Mouse (Mus musculus) intestine, embryonic 14.5 days (tissue): Measurements from ENCODE around the gene Psrc1. TPM values are rescaled to one million over a fixed set of nuclear protein-coding genes. Genes with fewer than 3 reads are reported as not detected.

Experiments
- ATAC-seq: fragments of 200-750 bp; cut with Nextera tagmentation; replicated peaks from 2 replicates; pipeline ENCODE4 v1.8.0; 2017; ENCODE audit warnings: low read depth, moderate number of reproducible peaks, moderate TSS enrichment, moderate library complexity; ENCODE audit not compliant: low FRiP score, low TSS enrichment
- DNase-seq: peaks from one replicate; pipeline ENCODE4 v3.0.0-alpha.2; 2018; ENCODE audit warnings: low spot score
- H3K27ac ChIP-seq: fragments of 300-500 bp; sonication (generic); 2 replicates; pipeline ENCODE4 v1.5.1; 2014; ENCODE audit warnings: low read depth, mild to moderate bottlenecking, control low read depth
- H3K27me3 ChIP-seq: fragments of 300-500 bp; sonication (generic); replicated peaks from 2 replicates; pipeline ENCODE4 v1.6.1; 2014; ENCODE audit warnings: low read length, control low read depth; ENCODE audit not compliant: control insufficient read depth, insufficient read depth
- H3K36me3 ChIP-seq: fragments of 300-500 bp; sonication (generic); 2 replicates; pipeline ENCODE4 v1.6.1; 2014; ENCODE audit warnings: low read length, control low read depth; ENCODE audit not compliant: control insufficient read depth, insufficient read depth
- H3K4me1 ChIP-seq: fragments of 300-500 bp; sonication (generic); replicated peaks from 2 replicates; pipeline ENCODE4 v1.6.1; 2014; ENCODE audit warnings: low read length, control low read depth, mixed read lengths; ENCODE audit not compliant: control insufficient read depth, insufficient read depth
- H3K4me2 ChIP-seq: fragments of 300-500 bp; sonication (generic); 2 replicates; pipeline ENCODE4 v1.6.1; 2014; ENCODE audit warnings: low read length
- H3K4me3 ChIP-seq: fragments of 300-500 bp; sonication (generic); 2 replicates; pipeline ENCODE4 v1.5.1; 2014; ENCODE audit warnings: low read depth, low read length, control low read depth, mixed read lengths
- H3K9ac ChIP-seq: fragments of 300-500 bp; sonication (generic); 2 replicates; pipeline ENCODE4 v1.6.1; 2014; ENCODE audit warnings: mild to moderate bottlenecking, low read length
- H3K9me3 ChIP-seq: fragments of 300-500 bp; sonication (generic); 2 replicates; pipeline ENCODE4 v1.6.1; 2016; ENCODE audit warnings: low read length, control low read depth; ENCODE audit not compliant: control insufficient read depth
- WGBS: fragments of 180-500 bp; shearing (Covaris S2); extraction: QIAGEN DNeasy Blood & Tissue Kit; methylation state at CpG from one replicate; pipeline ENCODE4 v1.1.7; 2014; 5-methylcytosine and 5-hydroxymethylcytosine counted together
- polyA plus RNA-seq: library from polyadenylated mRNA; unstranded; fragments of >200 nt; fragmentation: Nextera tagmentation; extraction: Ambion mirVana; gene quantifications from 2 replicates; pipeline ENCODE4 v1.2.1, GENCODE M21; 2014

Gene Psrc1
- polyA plus RNA-seq, 1 experiment from 2014 or later: 35.1 TPM

GRCm38 (mm10) chr3:108378875-108379663, 4.6 kb upstream of the Psrc1 start:
- ATAC-seq (no peak), DNase-seq (no peak)
- H3K36me3 ChIP-seq: no peaks in the 10 kb centered on the region
- peaks cover 19% of the 10 kb centered on the region for H3K4me1 ChIP-seq
- H3K27me3 ChIP-seq: no peaks in the 10 kb centered on the region
- WGBS: 82% methylated on average over 7 of the region's 7 CpGs
- H3K9ac ChIP-seq: no peak overlapping the region
- H3K9me3 ChIP-seq: no peaks in the 10 kb centered on the region
- H3K27ac ChIP-seq: no peak overlapping the region
- no peak overlapping the region for H3K4me3 ChIP-seq
- no peak overlapping the region for H3K4me2 ChIP-seq

- no peaks in the 10 kb centered on the region for H3K36me3 ChIP-seq
- H3K9me3 ChIP-seq: no peaks in the 10 kb centered on the region
- no peak overlapping the region for H3K4me3 ChIP-seq
- WGBS: 80% methylated on average over 6 of the region's 6 CpGs
- no peaks in the 10 kb centered on the region for H3K27me3 ChIP-seq
- no peak for ATAC-seq
- no peak overlapping the region for H3K27ac ChIP-seq
- DNase-seq: no peak
- peaks cover 19% of the 10 kb centered on the region for H3K4me1 ChIP-seq
- H3K4me2 ChIP-seq: no peak overlapping the region
- no peak overlapping the region for H3K9ac ChIP-seq
Observed at GRCm38 (mm10) chr3:108380695-108381094, 2.9 kb upstream of the Psrc1 start.

GRCm38 (mm10) chr3:108381945-108382875, 1.4 kb upstream of the Psrc1 start:
- H3K9me3 ChIP-seq: no peaks in the 10 kb centered on the region
- WGBS: 54% methylated on average over 14 of the region's 14 CpGs
- H3K27me3 ChIP-seq: no peaks in the 10 kb centered on the region
- H3K9ac ChIP-seq: no peak overlapping the region
- peaks cover 19% of the 10 kb centered on the region for H3K4me1 ChIP-seq
- H3K36me3 ChIP-seq: peaks cover 11% of the 10 kb centered on the region; the same call in 1 of the 2 replicates
- ATAC-seq: no peak
- DNase-seq: no peak
- no peak overlapping the region for H3K4me3 ChIP-seq
- peak overlapping the region; percentile 81 for H3K4me2 ChIP-seq
- H3K27ac ChIP-seq: peak overlapping the region; percentile 8; the same call in 1 of the 2 replicates

GRCm38 (mm10) chr3:108384425-108384824, 786 bp downstream of the Psrc1 start:
- H3K9ac ChIP-seq: peak overlapping the region; percentile 46
- peak overlapping the region; percentile 65 for H3K4me3 ChIP-seq
- H3K27ac ChIP-seq: no peak overlapping the region
- peaks cover 24% of the 10 kb centered on the region for H3K4me1 ChIP-seq
- H3K36me3 ChIP-seq: peaks cover 23% of the 10 kb centered on the region
- no peak for DNase-seq
- H3K27me3 ChIP-seq: no peaks in the 10 kb centered on the region
- ATAC-seq: no peak
- 31% methylated on average over 2 of the region's 2 CpGs for WGBS
- peak overlapping the region; percentile 81 for H3K4me2 ChIP-seq
- no peaks in the 10 kb centered on the region for H3K9me3 ChIP-seq

- 88% methylated on average over 10 of the region's 10 CpGs for WGBS
- Histone ChIP-seq H3K36me3 (peaks cover 23% of the 10 kb centered on the region), H3K27ac (no peak overlapping the region), H3K27me3 (no peaks in the 10 kb centered on the region), H3K9me3 (no peaks in the 10 kb centered on the region), H3K4me3 (no peak overlapping the region), H3K4me2 (no peak overlapping the region), H3K4me1 (peaks cover 24% of the 10 kb centered on the region), H3K9ac (no peak overlapping the region)
- ATAC-seq (no peak), DNase-seq (no peak)
Observed at GRCm38 (mm10) chr3:108386186-108386585, 2.5 kb downstream of the Psrc1 start.

GRCm38 (mm10) chr3:108389111-108389545, 5.5 kb downstream of the Psrc1 start:
- Histone ChIP-seq H3K9ac (no peak overlapping the region), H3K9me3 (no peaks in the 10 kb centered on the region), H3K4me2 (peak overlapping the region; percentile 31; the same call in 1 of the 2 replicates), H3K27ac (no peak overlapping the region), H3K36me3 (peaks cover 23% of the 10 kb centered on the region), H3K4me3 (no peak overlapping the region), H3K4me1 (peaks cover 20% of the 10 kb centered on the region), H3K27me3 (no peaks in the 10 kb centered on the region)
- ATAC-seq (peak; percentile 71), DNase-seq (peak; percentile 99)
- 0% methylated on average over 5 of the region's 5 CpGs for WGBS

GRCm38 (mm10) chr3:108392299-108392698, 8.7 kb downstream of the Psrc1 start:
- 9% methylated on average over 10 of the region's 10 CpGs for WGBS
- Histone ChIP-seq H3K36me3 (peaks cover 12% of the 10 kb centered on the region), H3K27ac (peak overlapping the region; percentile 27; the same call in 1 of the 2 replicates), H3K27me3 (no peaks in the 10 kb centered on the region), H3K9me3 (no peaks in the 10 kb centered on the region), H3K4me1 (peaks cover 20% of the 10 kb centered on the region), H3K4me2 (peak overlapping the region; percentile 37), H3K9ac (no peak overlapping the region), H3K4me3 (no peak overlapping the region)
- DNase-seq (no peak), ATAC-seq (no peak)

GRCm38 (mm10) chr3:108392793-108393192, 9.2 kb downstream of the Psrc1 start:
- no peak for DNase-seq
- Histone ChIP-seq H3K4me3 (no peak overlapping the region), H3K9me3 (no peaks in the 10 kb centered on the region), H3K27me3 (no peaks in the 10 kb centered on the region), H3K4me2 (peak overlapping the region; percentile 37), H3K9ac (no peak overlapping the region), H3K36me3 (peaks cover 7% of the 10 kb centered on the region), H3K27ac (peak overlapping the region; percentile 27; the same call in 1 of the 2 replicates), H3K4me1 (peaks cover 20% of the 10 kb centered on the region)
- no peak for ATAC-seq
- WGBS: 49% methylated on average over 15 of the region's 15 CpGs
